Mouse (Mus musculus) CH12.LX (cell line): ENCODE data around the gene Stn1. TPM values are rescaled to one million over a fixed set of nuclear protein-coding genes. Genes with fewer than 3 reads are reported as not detected.

ENCODE experiments used
- DNase-seq: peaks from one replicate; pipeline ENCODE4 v3.0.0-alpha.2; 2013; ENCODE audit errors: extremely low read depth
- H3K27ac ChIP-seq: 2 replicates; pipeline ENCODE4 v1.5.1; 2012; ENCODE audit warnings: low read depth, mild to moderate bottlenecking, control low read depth, moderate library complexity; ENCODE audit not compliant: insufficient read depth
- H3K27me3 ChIP-seq: replicated peaks from 2 replicates; pipeline ENCODE3; 2012; ENCODE audit warnings: inconsistent platforms
- H3K36me3 ChIP-seq, 2 experiments: replicated peaks in 1 of 2; 2 replicates each; pipeline versions ENCODE3 to v1.6.1; 2012; ENCODE audit warnings: inconsistent platforms in 1 of 2, low read length in 1 of 2, mild to moderate bottlenecking in 1 of 2, mixed read lengths in 1 of 2, moderate library complexity in 1 of 2; ENCODE audit not compliant: control insufficient read depth in 1 of 2, insufficient read depth in 1 of 2
- H3K4me1 ChIP-seq, 2 experiments: 2 replicates each; pipeline ENCODE4 v1.6.1; 2012; ENCODE audit warnings: inconsistent platforms in 1 of 2, moderate library complexity in 1 of 2; ENCODE audit not compliant: insufficient read depth in 2 of 2, control insufficient read depth in 1 of 2
- H3K4me2 ChIP-seq: 2 replicates; pipeline ENCODE4 v1.6.1; 2012; ENCODE audit warnings: low read depth, mild to moderate bottlenecking, control low read depth; ENCODE audit not compliant: poor library complexity, insufficient read depth, severe bottlenecking
- H3K4me3 ChIP-seq, 3 experiments: fragments of 150-350 bp in 1 of 3; sonication (generic) in 1 of 3; replicated peaks in 1 of 3; 2 replicates each; pipeline versions ENCODE3 to v1.5.1; 2011 to 2012; ENCODE audit warnings: low read depth in 2 of 3, low read length in 2 of 3, mild to moderate bottlenecking in 2 of 3, moderate library complexity in 2 of 3, control low read depth in 1 of 3, improper control_type of control experiment in 1 of 3, inconsistent platforms in 1 of 3, mixed read lengths in 1 of 3; ENCODE audit not compliant: poor library complexity in 1 of 3
- H3K79me2 ChIP-seq: replicated peaks from 2 replicates; pipeline ENCODE4 v1.6.1; 2012; ENCODE audit warnings: mild to moderate bottlenecking, moderate library complexity; ENCODE audit not compliant: control insufficient read depth, poor library complexity, insufficient read depth, severe bottlenecking; ENCODE audit errors: extremely low read depth
- H3K9ac ChIP-seq: 2 replicates; pipeline ENCODE4 v1.6.1; 2012; ENCODE audit warnings: low read depth, mild to moderate bottlenecking, control low read depth, moderate library complexity; ENCODE audit not compliant: insufficient read depth
- H3K9me3 ChIP-seq: replicated peaks from 2 replicates; pipeline ENCODE3; 2012; ENCODE audit warnings: low read length, inconsistent platforms, mixed read lengths
- CHD2 ChIP-seq: IDR thresholded peaks from 2 replicates; pipeline ENCODE4 v1.6.1; 2011; ENCODE audit warnings: low read length, improper control_type of control experiment
- CTCF ChIP-seq, 2 experiments: IDR thresholded peaks in 1 of 2; conservative IDR thresholded peaks in 1 of 2; 2 replicates each; pipeline ENCODE4 v1.5.1; 2011 to 2012; ENCODE audit warnings: low read depth in 2 of 2, low read length in 2 of 2, improper control_type of control experiment in 1 of 2, inconsistent platforms in 1 of 2, mild to moderate bottlenecking in 1 of 2, moderate library complexity in 1 of 2
- E2F4 ChIP-seq: IDR thresholded peaks from 2 replicates; pipeline ENCODE4 v1.6.1; 2011; ENCODE audit warnings: low read depth, low read length, improper control_type of control experiment; ENCODE audit not compliant: insufficient replicate concordance
- EP300 ChIP-seq: IDR thresholded peaks from 2 replicates; pipeline ENCODE4 v1.6.1; 2011; ENCODE audit warnings: low read length, improper control_type of control experiment
- ETS1 ChIP-seq: conservative IDR thresholded peaks from 2 replicates; pipeline ENCODE4 v1.6.1; 2012; ENCODE audit warnings: low read depth, mild to moderate bottlenecking, inconsistent platforms, low read length, improper control_type of control experiment, moderate library complexity
- HCFC1 ChIP-seq: IDR thresholded peaks from 2 replicates; pipeline ENCODE4 v1.6.1; 2012; ENCODE audit warnings: low read depth, mild to moderate bottlenecking, inconsistent platforms, low read length, improper control_type of control experiment
- JUN ChIP-seq: IDR thresholded peaks from 2 replicates; pipeline ENCODE4 v1.6.1; 2011; ENCODE audit warnings: low read depth, mild to moderate bottlenecking, low read length, improper control_type of control experiment, moderate library complexity; ENCODE audit not compliant: insufficient read depth
- JUND ChIP-seq: conservative IDR thresholded peaks from 2 replicates; pipeline ENCODE4 v1.6.1; 2011; ENCODE audit warnings: low read depth, low read length, improper control_type of control experiment
- KAT2A ChIP-seq: IDR thresholded peaks from 2 replicates; pipeline ENCODE4 v1.6.1; 2012; ENCODE audit warnings: low read length, improper control_type of control experiment, inconsistent platforms; ENCODE audit not compliant: insufficient replicate concordance
- MAFK ChIP-seq: IDR thresholded peaks from 2 replicates; pipeline ENCODE4 v1.6.1; 2011; ENCODE audit warnings: low read length, improper control_type of control experiment; ENCODE audit not compliant: insufficient replicate concordance
- MYC ChIP-seq: IDR thresholded peaks from 2 replicates; pipeline ENCODE4 v1.6.1; 2011; ENCODE audit warnings: low read depth, mild to moderate bottlenecking, improper control_type of control experiment, low read length
- NRF1 ChIP-seq: IDR thresholded peaks from 2 replicates; pipeline ENCODE4 v1.6.1; 2014; ENCODE audit warnings: low read depth, mild to moderate bottlenecking, inconsistent platforms, low read length, improper control_type of control experiment, moderate library complexity
- PAX5 ChIP-seq: IDR thresholded peaks from 2 replicates; pipeline ENCODE4 v1.6.1; 2012; ENCODE audit warnings: low read length, inconsistent platforms, mixed read lengths
- RAD21 ChIP-seq: IDR thresholded peaks from 2 replicates; pipeline ENCODE4 v1.6.1; 2011; ENCODE audit warnings: low read depth, mild to moderate bottlenecking, low read length, improper control_type of control experiment, moderate library complexity
- SMC3 ChIP-seq: IDR thresholded peaks from 2 replicates; pipeline ENCODE4 v1.6.1; 2011; ENCODE audit warnings: low read depth, low read length, improper control_type of control experiment
- TCF12 ChIP-seq: IDR thresholded peaks from 2 replicates; pipeline ENCODE4 v1.6.1; 2014; ENCODE audit warnings: low read depth, mild to moderate bottlenecking, inconsistent platforms, low read length, improper control_type of control experiment
- USF1 ChIP-seq: IDR thresholded peaks from 2 replicates; pipeline ENCODE4 v1.6.1; 2014; ENCODE audit warnings: low read depth, mild to moderate bottlenecking, inconsistent platforms, low read length, improper control_type of control experiment
- ZC3H11A ChIP-seq: IDR thresholded peaks from 2 replicates; pipeline ENCODE4 v1.6.1; 2012; ENCODE audit warnings: low read depth, mild to moderate bottlenecking, inconsistent platforms, low read length, improper control_type of control experiment
- ZKSCAN1 ChIP-seq: IDR thresholded peaks from 2 replicates; pipeline ENCODE4 v1.6.1; 2012; ENCODE audit warnings: low read depth, inconsistent platforms, low read length, improper control_type of control experiment, borderline replicate concordance
- dilution Hi-C: fragments of 300-500 bp; cut with MboI; formaldehyde crosslinking; loops from 2 replicates; pipeline ENCODE4 v1.14.3; 2020; ENCODE audit warnings: low sequenced_read_pairs; ENCODE audit not compliant: extremely low pct_unique_long_range_greater_than_20kb, extremely low pct_ligation_motif_present
- in situ Hi-C: fragments of 300-500 bp; cut with MboI; formaldehyde crosslinking; loops from 3 replicates; pipeline ENCODE4 v1.14.3; 2019; ENCODE audit warnings: low sequenced_read_pairs, low pct_ligation_motif_present, low pct_unique_long_range_greater_than_20kb, mixed read lengths
- polyA plus RNA-seq: library from polyadenylated mRNA; unstranded; fragments of >175 nt; gene quantifications from 2 replicates; pipeline ENCODE4 v1.2.1, GENCODE M21; 2012; ENCODE audit warnings: low read depth; ENCODE audit not compliant: insufficient read length
- total RNA-seq, 2 experiments: library from RNA; depleted of rRNA; stranded (reverse); fragments of 300-350 nt in 1 of 2; fragments of >200 nt in 1 of 2; gene quantifications; 2 replicates each; pipeline ENCODE4 v1.2.3; 2012 to 2014

The Stn1 gene
- total and polyA plus RNA-seq, 3 experiments = 18.3 to 35.7 (median 25.3) TPM

GRCm38 (mm10) chr19:47466775-47467174, 70.5 kb downstream of the Stn1 start:
- Histone ChIP-seq H3K27me3 (no peaks in the 10 kb centered on the region), H3K4me1 (peaks cover 0 to 8% of the 10 kb centered on the region in 2 experiments; a peak in 2 of 4 replicates), H3K9ac (no peak overlapping the region), H3K4me3 (no peak overlapping the region), H3K4me2 (no peak overlapping the region), H3K27ac (no peak overlapping the region), H3K36me3 (peaks cover 0 to 4% of the 10 kb centered on the region in 2 experiments), H3K9me3 (peaks cover 8% of the 10 kb centered on the region), H3K79me2 (no peaks in the 10 kb centered on the region)
- no peak for DNase-seq
- TF ChIP-seq MAFK = no peak
- peak in 1 of 2 experiments; percentile 54; a peak in 2 of 4 replicates for TF ChIP-seq CTCF (conservative IDR thresholded peaks at IDR 0.05 in 1 of 2, IDR thresholded peaks at IDR 0.05 in 1 of 2; ENCODE audit: low read depth in 2 of 2, low read length in 2 of 2)
- TF ChIP-seq SMC3 = peak; percentile 57
- TF ChIP-seq JUND = no peak
- no peak for TF ChIP-seq KAT2A
- no peak for TF ChIP-seq E2F4
- TF ChIP-seq RAD21 = peak; percentile 46
- no peak for TF ChIP-seq USF1
- in situ Hi-C loops (loop anchor here (5.0 kb wide), 1 partner anchor 109 kb away; no protein-coding TSS in a partner anchor), dilution Hi-C loops (no loop called here)

- Histone ChIP-seq H3K27me3 (no peaks in the 10 kb centered on the region), H3K4me2 (no peak overlapping the region)
- dilution Hi-C loops = no loop called here
Measured at GRCm38 (mm10) chr19:47465467-47465866, 71.8 kb downstream of the Stn1 start.

More at GRCm38 (mm10) chr19:47465467-47465866, 71.8 kb downstream of the Stn1 start:
- in situ Hi-C loops = loop anchor here (5.0 kb wide), 1 partner anchor 108 kb away; no protein-coding TSS in a partner anchor
- Histone ChIP-seq H3K9ac (no peak overlapping the region), H3K27ac (no peak overlapping the region), H3K36me3 (peaks cover 0 to 15% of the 10 kb centered on the region in 2 experiments), H3K4me3 (no peak overlapping the region), H3K9me3 (peaks cover 10% of the 10 kb centered on the region), H3K79me2 (no peaks in the 10 kb centered on the region), H3K4me1 (peaks cover 0 to 8% of the 10 kb centered on the region in 2 experiments; a peak in 2 of 4 replicates)
- no peak for DNase-seq
- TF ChIP-seq ZKSCAN1 (no peak), MYC (no peak), PAX5 (no peak), ETS1 (no peak), HCFC1 (no peak), RAD21 (peak; percentile 12), SMC3 (peak; percentile 35), NRF1 (no peak), EP300 (no peak), KAT2A (no peak), JUN (no peak), MAFK (no peak), CHD2 (no peak), CTCF (conservative IDR thresholded peaks at IDR 0.05 in 1 of 2, IDR thresholded peaks at IDR 0.05 in 1 of 2; ENCODE audit: low read depth in 2 of 2, low read length in 2 of 2) (peak in 1 of 2 experiments; percentile 37; a peak in 2 of 4 replicates), E2F4 (no peak), ZC3H11A (no peak), USF1 (no peak), TCF12 (no peak)
